Mouse (Mus musculus) urinary bladder, adult 18-20 months (tissue): Measurements from ENCODE around the gene Kbtbd12.
A peak's percentile ranks its signal among the peaks of the same experiment; 100 is the strongest.

Experiments used
- DNase-seq, 2 experiments: peaks; one replicate each; pipeline ENCODE4 v3.0.0; 2022; ENCODE audit warnings: low spot score in 2 of 2, mixed read lengths in 2 of 2

Gene Kbtbd12

DNA sequence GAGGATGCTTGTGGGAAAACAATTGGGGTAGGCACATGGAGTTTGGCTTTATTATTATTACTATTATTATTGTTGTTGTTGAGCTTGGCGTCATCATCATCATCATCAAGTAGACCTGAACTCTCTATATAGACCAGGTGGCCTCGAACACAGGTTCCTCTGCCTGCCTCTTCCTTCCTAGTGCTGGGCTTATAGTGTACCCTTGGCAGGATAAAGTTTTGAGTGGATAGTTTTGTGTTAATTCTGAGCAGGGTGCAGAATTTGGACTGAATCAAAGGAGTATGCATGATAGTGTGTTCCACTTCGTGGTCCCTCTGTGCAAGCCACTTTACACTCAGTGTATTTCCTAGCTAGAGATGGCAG, 137.4 kb downstream of the Kbtbd12 start:
- DNase-seq, result no peak

DNA sequence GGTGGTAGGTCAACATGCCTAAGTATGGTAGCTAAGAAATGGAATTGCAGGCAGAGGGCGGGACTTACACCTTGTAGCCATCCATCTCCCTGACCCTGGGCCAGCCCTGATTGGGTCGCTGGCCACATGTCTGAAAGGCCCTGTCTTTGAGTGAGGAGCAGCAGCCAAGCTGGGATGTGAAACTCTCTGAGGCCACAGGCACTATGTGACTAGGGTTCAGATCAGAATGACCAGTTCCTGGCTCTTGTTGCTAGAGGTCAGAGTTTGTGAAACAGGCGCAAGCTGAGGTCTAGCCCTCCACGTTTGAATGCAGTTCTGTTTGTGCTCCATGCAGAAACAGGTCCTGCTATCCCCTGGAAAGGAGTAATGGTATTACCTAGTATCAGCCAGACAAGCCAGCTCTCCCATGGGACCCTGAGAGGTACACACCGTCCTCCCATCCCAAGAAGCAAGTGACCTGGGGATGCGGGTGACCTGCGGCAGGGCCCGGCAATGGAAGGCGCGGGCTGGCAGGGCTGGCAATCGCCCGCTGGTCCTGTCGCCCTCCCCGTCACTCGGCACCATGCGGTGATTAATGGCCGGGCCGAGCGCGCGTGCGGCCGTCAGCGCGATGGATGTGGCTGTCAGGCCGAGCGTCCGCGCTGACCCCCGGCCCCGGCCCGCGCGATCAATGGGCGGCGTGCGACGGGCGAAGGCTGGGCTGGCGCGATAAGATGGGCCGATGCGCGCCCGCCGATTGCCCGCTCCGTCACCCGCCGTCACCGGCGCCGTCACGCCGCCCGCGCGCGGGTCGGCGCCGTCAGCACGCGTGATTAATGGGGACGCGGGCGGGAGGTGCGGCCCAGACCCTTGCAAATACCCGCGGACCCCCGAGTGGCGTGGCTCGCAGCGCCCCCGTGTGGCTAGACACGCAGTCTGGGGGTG, 138.0 kb downstream of the Kbtbd12 start:
- DNase-seq, result peak in 1 of 2 experiments; percentile 22
